23 mouse cellular contexts compared by ENCODE assay signal in genomic region chrX:41535886-41536285, GRCm38 (mm10).
DNase-seq lines count a peak whose midpoint lies in the region; ATAC-seq and TF ChIP-seq lines count a peak whose summit lies in the region.
"Had no signal": no experiment of that assay in that cellular context is flagged by ENCODE, and none has a peak within 500 bp of the region (broad histone marks: within the 10 kb centered on the region; RNA-seq: fewer than 3 reads in every experiment).

No protein-coding gene starts in this region.

- TF ChIP-seq EP300 in liver, postnatal 0 days (IDR thresholded peaks at IDR 0.05; ENCODE audit: low read depth): no peak

- H3K27ac ChIP-seq in liver, adult 2 months (replicated peaks; ENCODE audit: insufficient read depth, low read depth, low read length): no peak overlapping the region
- H3K27ac ChIP-seq in liver, postnatal 0 days (ENCODE audit: low read depth): no peak overlapping the region
- H3K27ac ChIP-seq in cortical plate, adult 2 months (ENCODE audit: insufficient read depth, low read length): 0 out of 2 replicates have a peak overlapping the region, but pooled peaks have one; percentile 7

- no peaks in the 10 kb centered on the region for H3K9me3 ChIP-seq in liver, postnatal 0 days (ENCODE audit: low read length)
- H3K9me3 ChIP-seq: G1E had no signal

- DNase-seq in liver, adult 2 months (ENCODE audit: extremely low read depth, low read depth, low spot score): peak; percentile 0
- DNase-seq in liver, postnatal 0 days: no peak
- DNase-seq in fat pad, adult 2 months (ENCODE audit: extremely low read depth, low read depth, low spot score): peak; percentile 63
- DNase-seq in gonadal fat pad, adult 2 months (ENCODE audit: low read depth): peak; percentile 59
- DNase-seq in heart, adult 11 months: no peak
- DNase-seq in T-cell, adult 2 months (ENCODE audit: low spot score): no peak
- no peak for DNase-seq in right cerebral cortex, postnatal 4 days
- DNase-seq: adrenal gland, adult 2 months; adrenal gland, adult 8-10 months; adrenal gland, postnatal 10 days; adrenal gland, postnatal 14 days; adrenal gland, postnatal 25 days; adrenal gland, postnatal 36 days; B cell, adult 2 months; cerebellum, adult 11 months; cerebellum, adult 11-12 months; cerebellum, adult 18-20 months had no signal

- no peak overlapping the region for H3K9ac ChIP-seq in liver, adult 2 months (ENCODE audit: low read depth, low read length)
- H3K9ac ChIP-seq in liver, postnatal 0 days (replicated peaks): no peak overlapping the region

- H3K36me3 ChIP-seq in liver, adult 2 months (ENCODE audit: control insufficient read depth, insufficient read depth, low read length): no peaks in the 10 kb centered on the region
- no peaks in the 10 kb centered on the region for H3K36me3 ChIP-seq in liver, postnatal 0 days (replicated peaks; ENCODE audit: insufficient read depth, low read length)
- H3K36me3 ChIP-seq: G1E had no signal

- TF ChIP-seq POLR2A in liver, adult 2 months (IDR thresholded peaks at IDR 0.05; ENCODE audit: extremely low read depth, insufficient read depth, low read length): no peak
- TF ChIP-seq POLR2A in cortical plate, adult 2 months (IDR thresholded peaks at IDR 0.05; ENCODE audit: extremely low read depth, insufficient read depth, low read length): no peak

- ATAC-seq in liver, postnatal 0 days: no peak
- ATAC-seq: activated CD4-positive, CD25-positive, alpha-beta regulatory T cell, adult 4 months; CD4-positive, CD25-positive, alpha-beta regulatory T cell, adult 4 months; Patski had no signal

- H3K4me3 ChIP-seq in liver, adult 2 months (ENCODE audit: insufficient read depth, low read depth, low read length): no peak overlapping the region
- H3K4me3 ChIP-seq in liver, postnatal 0 days (ENCODE audit: low read depth, low read length): no peak overlapping the region
- no peak overlapping the region for H3K4me3 ChIP-seq in cortical plate, adult 2 months (ENCODE audit: insufficient read depth, low read length)

- H3K79me2 ChIP-seq in liver, adult 2 months (ENCODE audit: control insufficient read depth, insufficient read depth, low read length): no peaks in the 10 kb centered on the region

- WGBS in liver, adult 2 months: 69% methylated on average over 2 of the region's 2 CpGs
- WGBS in liver, postnatal 0 days (ENCODE audit: insufficient replicate concordance): 60% methylated on average over 2 of the region's 2 CpGs

- no peak for TF ChIP-seq CTCF in liver, adult 2 months (IDR thresholded peaks at IDR 0.05; ENCODE audit: low read depth, low read length)
- no peak for TF ChIP-seq CTCF in liver, postnatal 0 days (IDR thresholded peaks at IDR 0.05; ENCODE audit: low read depth)
- TF ChIP-seq CTCF in cortical plate, adult 2 months (IDR thresholded peaks at IDR 0.05; ENCODE audit: extremely low read depth, insufficient read depth, low read length): no peak

- no peaks in the 10 kb centered on the region for H3K27me3 ChIP-seq in liver, adult 2 months (ENCODE audit: control insufficient read depth, insufficient read depth, low read length)
- H3K27me3 ChIP-seq in liver, postnatal 0 days (ENCODE audit: insufficient read depth, low read length): no peaks in the 10 kb centered on the region
- H3K27me3 ChIP-seq: CH12.LX had no signal

- no peak overlapping the region for H3K4me2 ChIP-seq in liver, postnatal 0 days (ENCODE audit: low read depth, low read length)

- no peaks in the 10 kb centered on the region for H3K4me1 ChIP-seq in liver, adult 2 months (ENCODE audit: control insufficient read depth, insufficient read depth, low read length)
- no peaks in the 10 kb centered on the region for H3K4me1 ChIP-seq in liver, postnatal 0 days (ENCODE audit: insufficient read depth)
- no peaks in the 10 kb centered on the region; the same call in 1 of the 2 replicates for H3K4me1 ChIP-seq in cortical plate, adult 2 months (ENCODE audit: control insufficient read depth, insufficient read depth, low read length)

Comparison
In these comparisons a context has a peak if more than half of its experiments do, and no peak if none do; other contexts are left out.
1. DNase-seq: peak in liver, adult 2 months (single experiment), fat pad, adult 2 months (single experiment) and gonadal fat pad, adult 2 months (single experiment); none in liver, postnatal 0 days (single experiment), heart, adult 11 months (single experiment), T-cell, adult 2 months (single experiment) and right cerebral cortex, postnatal 4 days (single experiment).